Mouse (Mus musculus) small intestine, adult 2 months (tissue): ENCODE measurements around the gene Rab31. TPM values are rescaled to one million over a fixed set of nuclear protein-coding genes. Genes with fewer than 3 reads are reported as not detected.

Experiments
- H3K27ac ChIP-seq: fragments of 200-500 bp; 2 replicates; pipeline ENCODE4 v1.5.1; 2012; ENCODE audit warnings: low read depth, low read length, control low read depth, inconsistent platforms; ENCODE audit not compliant: insufficient read depth
- H3K27me3 ChIP-seq: fragments of 200-500 bp; 2 replicates; pipeline ENCODE4 v1.6.1; 2012; ENCODE audit warnings: mild to moderate bottlenecking, moderate library complexity, low read length, inconsistent platforms; ENCODE audit not compliant: control insufficient read depth, insufficient read depth
- H3K36me3 ChIP-seq: fragments of 200-500 bp; 2 replicates; pipeline ENCODE4 v1.6.1; 2012; ENCODE audit warnings: mild to moderate bottlenecking, low read length, control low read depth, inconsistent platforms; ENCODE audit not compliant: control insufficient read depth, insufficient read depth
- H3K4me1 ChIP-seq: fragments of 200-500 bp; 2 replicates; pipeline ENCODE4 v1.6.1; 2012; ENCODE audit warnings: low read length, inconsistent platforms, mixed read lengths; ENCODE audit not compliant: control insufficient read depth, insufficient read depth, insufficient read length
- H3K4me3 ChIP-seq: fragments of 200-500 bp; 2 replicates; pipeline ENCODE4 v1.5.1; 2012; ENCODE audit warnings: low read depth, mild to moderate bottlenecking, control low read depth, inconsistent platforms, low read length, moderate library complexity
- CTCF ChIP-seq: fragments of 200-500 bp; IDR thresholded peaks from 2 replicates; pipeline ENCODE4 v1.5.1; 2012; ENCODE audit warnings: low read depth, mild to moderate bottlenecking, control low read depth, inconsistent platforms, low read length, moderate library complexity, mixed read lengths; ENCODE audit not compliant: insufficient replicate concordance, insufficient read length; ENCODE audit errors: extremely low read depth
- POLR2A ChIP-seq: fragments of 200-500 bp; IDR thresholded peaks from 2 replicates; pipeline ENCODE4 v1.6.1; 2012; ENCODE audit warnings: low read depth, mild to moderate bottlenecking, control low read depth, inconsistent platforms, low read length, moderate library complexity
- WGBS: fragments of 180-500 bp; shearing (Covaris S2); methylation state at CpG from one replicate; pipeline ENCODE4 v1.1.7; 2018; 5-methylcytosine and 5-hydroxymethylcytosine counted together
- polyA plus RNA-seq: library from polyadenylated mRNA; depleted of rRNA; stranded (reverse); fragments of >200 nt; gene quantifications from 2 replicates; pipeline ENCODE4 v1.2.3, GENCODE M21; 2012

Gene Rab31
- polyA plus RNA-seq, 1 experiment: 7.8 TPM

DNA sequence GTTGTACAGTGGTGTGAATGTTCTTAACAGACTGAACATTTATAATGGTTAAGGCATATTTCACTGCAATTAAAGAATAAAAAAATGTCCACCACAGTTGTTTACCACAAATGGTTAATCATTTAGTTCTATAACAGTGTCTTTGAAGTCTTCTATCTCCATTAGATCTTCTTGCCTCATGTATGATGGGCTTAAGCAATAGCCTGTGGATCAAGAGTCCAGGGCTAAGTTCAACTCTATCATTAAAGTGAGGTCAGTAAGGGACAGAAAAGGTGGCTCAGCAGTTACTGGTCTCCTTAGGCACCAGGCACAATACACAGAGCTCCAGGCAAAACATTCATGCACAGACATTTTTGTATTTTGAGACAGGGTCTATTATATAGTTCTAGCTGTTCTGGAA, 149.4 kb downstream of the Rab31 start:
- Histone ChIP-seq H3K27me3 (no peaks in the 10 kb centered on the region), H3K27ac (peak overlapping the region; percentile 55), H3K4me3 (no peak overlapping the region), H3K4me1 (peaks cover 19% of the 10 kb centered on the region; the same call in 1 of the 2 replicates), H3K36me3 (no peaks in the 10 kb centered on the region)
- TF ChIP-seq POLR2A (no peak), CTCF (no peak)

DNA sequence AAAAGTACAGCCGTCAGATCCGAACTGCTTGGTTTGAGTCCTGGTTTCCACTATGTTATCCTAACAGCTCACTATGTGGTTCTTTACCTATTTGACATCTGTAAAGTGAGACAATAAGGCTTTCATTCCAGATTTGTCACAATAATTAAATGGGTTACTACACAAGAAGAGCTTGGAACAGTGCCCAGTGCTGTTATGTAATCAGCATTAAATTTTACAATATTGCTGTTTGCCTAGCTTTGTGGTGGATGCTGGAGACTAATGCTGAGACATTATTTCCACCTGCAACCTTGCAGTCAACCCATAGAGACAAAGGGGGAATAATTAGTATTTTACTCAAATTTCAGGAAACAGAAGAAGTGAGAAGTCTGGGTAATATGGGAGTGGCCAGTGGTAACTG, 154.1 kb downstream of the Rab31 start:
- Histone ChIP-seq H3K4me1 (peaks cover 17% of the 10 kb centered on the region; the same call in 1 of the 2 replicates), H3K27me3 (no peaks in the 10 kb centered on the region), H3K27ac (peak overlapping the region; percentile 44), H3K36me3 (no peaks in the 10 kb centered on the region), H3K4me3 (no peak overlapping the region)
- WGBS: 35% methylated on average over 2 of the region's 2 CpGs
- no peak for TF ChIP-seq CTCF
- no peak for TF ChIP-seq POLR2A

DNA sequence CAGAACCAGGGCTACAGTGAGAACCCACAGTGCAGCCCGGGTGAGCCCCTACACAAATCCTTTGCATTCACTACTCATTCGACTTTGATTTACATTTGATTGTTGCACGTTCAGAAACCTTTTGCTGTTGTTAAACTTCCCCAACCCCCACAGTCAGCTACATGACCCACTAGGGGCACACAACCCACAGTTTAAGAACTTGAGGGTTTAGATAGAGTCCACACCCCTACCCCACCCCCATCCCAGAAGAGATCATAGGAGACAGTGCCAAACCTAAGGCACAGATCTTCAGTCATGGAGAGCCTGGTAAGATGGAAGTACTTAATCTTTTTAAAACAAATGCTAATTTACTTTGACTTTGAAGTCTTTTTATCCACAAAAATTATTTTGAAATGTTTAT, 156.9 kb downstream of the Rab31 start:
- Histone ChIP-seq H3K36me3 (no peaks in the 10 kb centered on the region), H3K27ac (0 out of 2 replicates have a peak overlapping the region, but pooled peaks have one; percentile 15), H3K4me3 (no peak overlapping the region), H3K4me1 (peaks cover 19% of the 10 kb centered on the region; the same call in 1 of the 2 replicates), H3K27me3 (no peaks in the 10 kb centered on the region)
- TF ChIP-seq CTCF (no peak), POLR2A (no peak)
- WGBS: 72% methylated on average over 3 of the region's 3 CpGs

DNA sequence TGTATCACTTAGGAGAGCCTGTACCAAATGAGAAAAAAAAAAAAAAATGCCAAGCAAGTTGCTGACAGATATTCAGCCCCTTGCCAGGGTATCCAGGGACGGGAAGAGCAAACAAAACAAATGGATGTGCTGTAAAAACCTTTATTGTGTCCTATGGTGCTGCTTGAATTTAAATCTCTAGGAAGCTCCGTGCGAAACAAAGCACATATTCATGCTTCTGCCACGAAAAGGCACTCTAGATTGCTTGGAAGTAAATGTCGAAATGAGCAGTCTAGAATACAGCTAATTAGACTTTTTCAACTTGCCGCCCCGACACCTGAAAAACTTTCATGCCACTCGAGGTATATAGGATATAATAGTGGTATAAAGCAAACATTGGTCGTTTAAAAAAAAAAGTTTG, 158.1 kb downstream of the Rab31 start:
- H3K4me3 ChIP-seq: no peak overlapping the region

DNA sequence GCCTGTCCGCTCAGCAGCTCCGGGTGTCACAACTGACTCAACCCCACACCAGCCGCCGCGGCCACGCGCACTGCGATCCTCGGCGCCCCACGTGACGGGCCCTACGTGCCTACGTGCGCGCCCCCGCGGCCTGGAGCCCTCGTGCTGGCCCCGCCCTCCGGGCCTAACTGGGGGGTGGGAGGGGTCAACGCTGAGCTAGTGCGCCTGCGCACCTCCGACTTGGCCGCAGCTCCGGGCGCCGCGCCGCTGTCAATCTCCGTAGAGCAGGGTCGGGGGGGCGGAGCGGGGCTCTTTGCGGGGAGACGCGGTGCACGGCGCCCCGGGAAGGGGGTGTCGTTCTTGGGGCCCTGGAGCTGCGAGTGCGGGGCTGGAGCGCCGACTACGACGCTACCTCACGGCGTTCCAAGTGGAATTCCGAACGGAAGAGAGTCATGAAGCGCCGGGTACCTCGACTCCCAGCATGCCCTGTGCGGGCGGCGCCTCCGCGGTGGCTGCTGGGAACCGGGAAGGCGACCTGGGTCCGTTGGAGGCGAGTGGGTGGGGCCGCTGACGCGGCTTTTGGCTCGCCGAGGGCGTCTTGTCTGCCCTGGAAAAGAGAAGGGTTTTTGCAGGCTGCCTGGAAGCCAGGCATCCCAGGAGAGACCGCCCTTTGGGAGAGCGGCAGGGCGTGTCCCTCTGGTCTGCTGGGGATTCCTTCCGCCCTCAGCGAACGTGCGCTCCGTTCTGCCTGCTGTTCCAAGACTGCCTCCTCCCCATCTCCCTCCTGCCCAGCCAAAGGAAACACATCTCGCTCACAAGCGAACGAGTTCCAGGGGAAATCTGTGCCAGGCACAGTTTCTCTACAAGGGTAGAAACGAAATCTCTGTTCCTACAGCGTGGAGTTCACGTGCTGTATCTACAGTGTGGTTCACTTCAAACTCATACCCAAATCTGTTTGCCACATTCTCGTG, 158.8 kb downstream of the Rab31 start, which contains the start of gene Vapa:
Vapa (minus strand) TSS at position 93 of the 950 bp plus-strand sequence.
- Histone ChIP-seq H3K4me3 (peak within 1 kb of the TSS; percentile 83), H3K4me1 (peaks cover 20% of the 10 kb centered on the region; the same call in 1 of the 2 replicates), H3K27me3 (no peaks in the 10 kb centered on the region), H3K36me3 (no peaks in the 10 kb centered on the region), H3K27ac (peak within 1 kb of the TSS; percentile 87)
- TF ChIP-seq POLR2A (peak; percentile 86), CTCF (no peak)
- WGBS: under 1% methylated on average over 85 of the region's 85 CpGs

More for the DNA sequence above, 158.1 kb downstream of the Rab31 start:
- Histone ChIP-seq H3K27ac (peak overlapping the region; percentile 87), H3K27me3 (no peaks in the 10 kb centered on the region), H3K4me1 (peaks cover 20% of the 10 kb centered on the region; the same call in 1 of the 2 replicates), H3K36me3 (no peaks in the 10 kb centered on the region)
- TF ChIP-seq CTCF: no peak
- TF ChIP-seq POLR2A: no peak
- 2% methylated on average over 9 of the region's 9 CpGs for WGBS

DNA sequence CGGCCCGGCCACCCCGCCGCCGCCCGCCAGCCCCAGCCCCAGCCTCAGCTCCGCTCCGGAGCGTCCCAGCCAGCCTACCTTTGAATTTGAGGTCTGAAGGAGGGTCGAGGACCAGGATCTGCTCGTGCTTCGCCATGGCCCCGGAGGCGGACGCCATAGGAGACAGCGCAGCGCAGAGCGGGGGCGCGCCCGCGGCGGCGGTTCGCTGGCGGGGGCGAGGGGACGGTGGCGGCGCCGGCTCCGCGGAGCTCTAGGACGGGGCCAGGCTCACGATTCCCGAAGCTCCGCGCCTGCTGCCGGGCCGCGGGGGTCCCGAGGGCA, 159.4 kb downstream of the Rab31 start:
- Histone ChIP-seq H3K4me1 (peaks cover 19% of the 10 kb centered on the region; the same call in 1 of the 2 replicates), H3K27ac (peak overlapping the region; percentile 82), H3K36me3 (no peaks in the 10 kb centered on the region), H3K27me3 (no peaks in the 10 kb centered on the region), H3K4me3 (peak overlapping the region; percentile 83)
- under 1% methylated on average over 34 of the region's 42 CpGs for WGBS
- TF ChIP-seq CTCF (no peak), POLR2A (no peak)

DNA sequence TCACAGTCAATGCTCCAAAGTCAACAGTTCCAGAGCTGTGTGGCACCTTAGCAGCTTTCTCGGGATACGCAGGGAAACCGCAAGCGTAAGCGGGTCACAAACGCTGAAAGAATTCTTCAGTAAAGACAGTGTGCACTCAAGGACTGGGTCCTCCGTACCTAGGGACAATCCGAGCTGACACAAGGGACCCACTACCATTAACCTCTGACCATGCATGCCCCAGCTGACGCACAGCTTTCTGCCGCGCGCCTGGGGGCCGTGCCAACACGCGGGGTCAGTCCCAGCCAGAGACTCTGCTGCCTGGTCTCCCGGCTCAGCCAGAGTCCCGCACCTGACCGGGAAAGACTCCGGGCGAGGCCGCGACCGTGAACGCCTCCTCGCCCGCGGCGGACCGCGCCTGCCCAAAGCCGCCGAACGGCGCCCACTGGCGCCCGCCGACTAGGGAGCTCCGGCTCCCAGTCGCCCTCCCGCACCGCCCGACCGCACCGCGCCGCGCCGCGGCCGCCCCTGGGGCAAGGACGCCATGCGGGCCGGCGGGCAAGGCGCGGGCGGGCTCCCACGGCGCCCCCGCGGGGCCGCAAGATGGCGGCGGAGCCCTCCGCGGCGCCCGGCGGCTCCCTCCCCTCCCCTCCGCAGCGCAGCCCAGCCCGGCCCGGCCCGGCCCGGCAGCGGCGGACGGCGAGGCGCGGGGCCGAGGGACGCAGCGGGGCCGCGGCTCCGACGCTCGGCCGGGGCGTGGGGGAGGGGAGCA, 160.0 kb downstream of the Rab31 start:
- Histone ChIP-seq H3K27me3 (no peaks in the 10 kb centered on the region), H3K4me3 (peak overlapping the region; percentile 83), H3K4me1 (peaks cover 21% of the 10 kb centered on the region; the same call in 1 of the 2 replicates), H3K27ac (peak overlapping the region; percentile 82), H3K36me3 (no peaks in the 10 kb centered on the region)
- WGBS: under 1% methylated on average over 69 of the region's 91 CpGs
- TF ChIP-seq CTCF: no peak
- 0 out of 2 replicates have a peak, but pooled peaks have one; percentile 23 for TF ChIP-seq POLR2A
